Mouse (Mus musculus): ENCODE results near the gene Rfxank.

The Rfxank gene

GRCm38 (mm10) chr8:70139026-70139857, at the start of gene Rfxank, which contains the start of the genes Borcs8 and Mef2b:
Rfxank (minus strand) TSS chr8:70139154.
Borcs8 (plus strand) TSS chr8:70139499.
Mef2b (plus strand) TSS chr8:70139711.
- peak; percentile 94 to 99 for DNase-seq (ENCODE audit: low spot score in 2 of 2)

- DNase-seq (ENCODE audit: low spot score in 2 of 2) = no peak
These were observed 49.8 kb upstream of the Rfxank start for GRCm38 (mm10) chr8:70188707-70189106.

GRCm38 (mm10) chr8:70183194-70183593, 44.2 kb upstream of the Rfxank start:
- no peak for DNase-seq (ENCODE audit: low spot score in 2 of 2)

DNA sequence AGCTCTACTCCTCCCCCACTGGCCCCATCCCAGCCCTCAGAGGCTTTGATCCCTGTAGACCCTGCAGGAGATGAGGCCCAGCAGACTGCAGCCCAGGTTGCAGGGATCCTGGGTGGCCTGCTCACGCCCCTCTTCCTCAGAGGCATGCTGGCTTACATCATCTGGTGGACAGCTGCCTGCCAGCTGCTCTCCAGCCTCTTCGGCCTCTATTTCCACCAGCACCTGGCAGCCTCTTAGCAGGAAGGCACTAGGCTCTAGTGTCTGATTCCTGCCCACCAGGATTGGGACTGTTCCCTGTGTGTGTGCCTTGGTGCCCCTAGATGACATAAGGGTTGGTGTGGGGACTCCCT, 42.9 kb upstream of the Rfxank start:
- DNase-seq (ENCODE audit: low spot score in 2 of 2) = no peak

DNA sequence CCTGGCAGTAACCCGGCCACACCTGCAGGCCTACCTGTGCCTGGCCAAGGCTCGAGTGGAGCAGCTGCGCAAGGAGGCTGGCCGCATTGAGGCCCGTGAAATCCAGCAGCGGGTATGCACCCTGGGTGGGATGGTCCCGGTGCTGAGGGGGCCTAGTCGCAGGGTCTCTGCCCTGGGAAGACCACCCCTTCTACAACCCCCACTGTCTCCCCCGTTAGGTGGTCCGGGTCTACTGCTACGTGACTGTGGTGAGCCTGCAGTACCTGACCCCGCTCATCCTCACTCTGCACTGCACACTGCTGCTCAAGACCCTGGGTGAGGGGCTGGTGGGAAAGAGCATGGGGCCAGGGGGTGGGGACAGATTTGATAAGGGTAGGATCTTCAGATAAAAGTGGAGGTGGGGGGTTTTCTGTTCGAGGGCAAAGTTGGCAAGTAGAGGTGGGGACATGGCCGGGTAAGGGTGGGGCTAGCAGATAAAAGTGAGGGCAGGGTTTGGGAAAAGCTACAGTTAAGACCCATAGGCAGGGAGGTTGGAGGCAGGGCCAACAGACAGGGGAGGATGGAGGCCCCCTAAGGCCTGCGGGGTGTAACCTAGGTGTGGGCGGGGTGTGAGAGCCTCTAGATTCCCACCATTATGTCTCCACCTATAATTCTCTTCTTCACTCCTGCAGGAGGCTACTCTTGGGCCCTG, 42.4 kb upstream of the Rfxank start:
- DNase-seq (ENCODE audit: low spot score in 2 of 2) = no peak

DNA sequence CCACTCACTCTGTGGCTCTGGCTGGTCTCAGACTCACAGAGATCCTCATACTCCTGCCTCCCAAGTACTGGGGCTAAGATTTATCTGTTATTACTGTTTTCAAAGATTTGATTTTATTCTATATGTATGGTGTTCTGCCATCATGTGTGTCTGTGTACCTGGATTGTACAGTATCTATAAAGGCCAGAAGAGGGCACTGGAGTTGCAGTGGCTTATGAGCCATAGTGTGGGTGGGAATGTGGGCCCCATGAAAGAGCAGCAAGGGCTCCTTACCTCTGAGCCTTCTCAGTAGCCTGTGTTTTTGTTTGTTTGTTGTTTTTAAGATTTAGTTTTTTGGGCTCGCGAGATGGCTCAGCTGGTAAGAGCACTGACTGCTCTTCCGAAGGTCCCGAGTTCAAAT, 40.1 kb upstream of the Rfxank start:
- DNase-seq (ENCODE audit: low spot score in 2 of 2) = no peak

- DNase-seq (ENCODE audit: low spot score in 2 of 2) = no peak
These were observed 39.3 kb upstream of the Rfxank start for GRCm38 (mm10) chr8:70178231-70178630.

DNA sequence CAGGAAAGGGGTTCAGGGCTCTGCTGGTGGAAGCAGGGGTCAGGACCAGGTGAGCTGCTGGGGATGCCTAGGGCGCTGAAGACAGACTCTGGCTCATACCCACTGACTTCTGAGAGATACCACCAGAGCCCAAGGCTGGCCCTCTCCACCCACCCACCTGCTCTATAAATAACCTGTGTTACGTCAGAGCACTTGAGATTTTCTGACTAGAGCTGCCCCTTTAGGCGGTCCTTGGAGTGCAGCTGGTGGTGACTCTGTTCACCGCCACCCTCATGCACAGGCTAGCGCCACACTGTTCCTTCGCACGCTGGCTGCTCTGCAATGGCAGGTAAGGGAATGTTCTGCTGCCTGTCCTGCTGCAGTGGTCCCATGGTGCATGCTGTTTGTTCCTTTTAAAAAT, 35.1 kb upstream of the Rfxank start:
- no peak for DNase-seq (ENCODE audit: low spot score in 2 of 2)

DNA sequence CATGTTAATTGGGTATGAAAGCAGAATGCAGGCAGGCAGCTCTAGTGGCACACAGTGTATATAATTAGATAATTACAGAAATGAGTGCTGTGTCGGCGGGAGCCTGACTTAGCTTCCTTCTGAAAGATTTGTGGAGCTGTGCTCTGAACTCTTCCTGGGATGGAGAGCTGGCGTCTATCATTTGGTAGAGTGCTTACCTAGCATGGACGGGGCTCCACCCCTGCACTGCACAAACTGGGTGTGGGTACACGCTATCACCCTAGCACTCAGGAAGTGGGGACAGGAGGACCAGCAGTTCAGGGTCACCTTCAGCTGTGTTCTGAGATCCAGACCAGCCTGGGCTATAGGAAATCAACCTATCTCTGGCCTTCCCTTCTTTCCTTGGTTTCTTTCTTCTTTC, 34.4 kb upstream of the Rfxank start:
- no peak for DNase-seq (ENCODE audit: low spot score in 2 of 2)

DNA sequence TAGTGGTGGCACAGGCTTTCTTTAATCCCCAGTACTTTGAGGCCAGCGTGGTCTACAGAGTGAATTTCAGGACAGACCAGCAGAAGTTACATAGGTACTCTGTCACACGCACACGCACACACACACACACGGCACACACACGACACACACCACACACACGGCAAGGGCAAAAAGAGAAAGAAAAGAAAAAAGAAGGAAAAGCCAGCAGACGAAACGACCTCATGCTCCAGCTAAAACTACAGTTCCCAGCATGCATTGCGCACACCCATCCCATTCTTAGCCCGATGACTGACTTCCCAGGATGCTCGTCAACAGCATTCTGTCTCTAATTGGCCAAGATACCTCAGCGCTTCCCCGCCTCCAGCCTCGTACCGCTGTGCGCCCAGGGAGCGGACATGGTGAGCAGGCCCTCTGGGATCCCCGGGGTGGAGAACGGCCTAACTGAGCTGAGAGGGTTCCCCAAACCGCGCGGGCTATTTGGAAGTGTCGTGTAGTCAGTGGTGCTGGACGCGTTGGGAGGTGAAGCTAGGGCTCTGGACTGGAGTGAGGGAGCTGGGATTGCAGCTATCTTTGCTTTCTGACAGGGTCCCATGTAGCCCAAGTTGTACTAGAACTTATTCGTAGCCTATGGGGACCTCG, 33.2 kb upstream of the Rfxank start, which contains the start of gene Tmem161a:
Gene Tmem161a (plus strand): TSS at position 314 of the 639 bp plus-strand sequence.
- DNase-seq (ENCODE audit: low spot score in 2 of 2) = peak; percentile 80 to 92

GRCm38 (mm10) chr8:70171240-70171639, 32.3 kb upstream of the Rfxank start:
- no peak for DNase-seq (ENCODE audit: low spot score in 2 of 2)

DNA sequence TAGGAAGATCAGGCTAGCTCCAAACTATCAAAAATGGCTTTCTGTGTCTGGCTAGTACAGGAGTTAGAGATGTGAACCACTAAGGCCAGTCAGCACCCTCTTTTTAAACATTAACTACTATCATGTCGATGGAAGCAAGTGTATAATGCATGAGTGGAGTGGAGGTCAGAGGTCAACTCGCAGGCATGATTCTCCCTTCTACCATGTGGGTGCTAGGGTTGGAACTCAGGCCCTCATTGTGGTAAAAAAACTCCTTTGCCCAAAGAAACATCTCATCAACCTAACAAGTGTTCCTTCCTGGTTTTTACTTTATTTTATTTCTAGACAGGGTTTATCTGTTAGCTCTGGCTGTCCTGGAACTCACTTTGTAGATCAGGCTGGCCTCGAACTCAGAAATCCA, 31.8 kb upstream of the Rfxank start:
- no peak for DNase-seq (ENCODE audit: low spot score in 2 of 2)

DNA sequence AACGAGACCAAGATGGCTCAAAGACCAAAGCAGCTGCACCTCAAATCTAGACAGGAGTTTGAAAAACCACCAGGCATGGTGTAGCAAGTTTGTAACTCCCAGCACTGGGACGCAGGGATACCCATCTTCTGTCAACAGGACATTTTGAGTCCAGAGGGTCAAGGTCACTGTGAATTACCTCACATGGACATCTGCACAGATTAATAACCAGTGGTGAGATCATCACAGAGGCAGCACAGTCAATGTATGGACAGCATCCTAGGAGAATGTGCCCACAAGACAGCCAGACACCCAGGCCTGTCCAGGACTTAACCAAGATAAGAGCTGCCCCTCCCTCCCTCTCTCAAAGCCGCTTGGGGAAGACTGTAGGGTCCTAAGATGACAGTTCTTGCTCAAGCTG, 31.2 kb upstream of the Rfxank start:
- no peak for DNase-seq (ENCODE audit: low spot score in 2 of 2)

GRCm38 (mm10) chr8:70166504-70167110, 27.7 kb upstream of the Rfxank start:
- DNase-seq (ENCODE audit: low spot score in 2 of 2) = peak; percentile 70 to 87

DNA sequence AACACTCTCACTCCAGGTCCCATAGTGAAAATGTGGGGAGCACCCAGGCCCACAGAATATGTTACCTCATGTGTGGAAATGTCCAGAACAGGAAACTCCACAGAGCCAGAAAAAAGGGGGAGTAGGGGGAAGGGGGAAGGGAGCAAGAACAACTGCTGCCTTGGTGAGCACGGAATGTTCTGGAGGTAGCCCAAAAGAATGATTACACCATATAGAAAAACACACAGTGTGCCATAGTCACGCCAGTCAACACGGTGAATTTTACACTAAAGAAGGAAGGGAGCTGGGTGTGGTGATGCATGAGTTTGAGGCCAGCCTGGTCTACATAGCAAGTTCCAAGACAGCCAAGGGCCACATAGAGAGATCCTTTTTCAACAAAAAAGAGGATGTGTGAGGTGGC, 24.4 kb upstream of the Rfxank start:
- DNase-seq (ENCODE audit: low spot score in 2 of 2) = no peak

- peak in 1 of 2 experiments; percentile 63 for DNase-seq (ENCODE audit: low spot score in 2 of 2)
These were observed 21.1 kb upstream of the Rfxank start for GRCm38 (mm10) chr8:70160015-70160414.

GRCm38 (mm10) chr8:70159211-70159610, 20.3 kb upstream of the Rfxank start:
- no peak for DNase-seq (ENCODE audit: low spot score in 2 of 2)

GRCm38 (mm10) chr8:70158069-70158853, 19.3 kb upstream of the Rfxank start:
- DNase-seq (ENCODE audit: low spot score in 2 of 2) = peak; percentile 73 to 79

DNA sequence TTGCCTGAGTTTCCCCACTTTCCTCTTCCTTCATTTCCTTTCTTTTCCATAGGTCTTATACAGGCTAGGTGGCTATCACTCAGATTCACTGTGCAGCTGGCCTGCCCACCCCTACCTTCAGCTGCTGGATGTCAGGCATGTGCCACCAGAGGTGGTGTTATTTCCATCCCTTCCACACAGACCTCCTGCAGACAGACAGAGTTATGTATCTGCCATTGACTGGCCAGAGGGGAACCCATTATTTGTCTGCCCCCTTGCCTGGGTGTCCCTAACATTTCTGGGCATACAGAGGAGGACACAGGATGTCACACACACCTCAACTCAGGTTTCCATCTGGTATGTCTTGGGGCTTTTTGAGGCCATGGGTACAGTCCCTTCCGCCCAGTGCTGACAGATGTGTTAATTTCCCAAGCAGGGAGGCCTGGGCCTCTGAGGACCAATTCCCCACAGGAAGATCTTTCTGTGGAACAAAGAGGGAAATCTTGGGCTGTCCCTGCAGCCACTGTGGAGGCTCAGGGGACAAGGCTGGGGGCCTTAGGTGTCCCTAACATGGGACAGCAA, 18.4 kb upstream of the Rfxank start:
- DNase-seq (ENCODE audit: low spot score in 2 of 2) = no peak

DNA sequence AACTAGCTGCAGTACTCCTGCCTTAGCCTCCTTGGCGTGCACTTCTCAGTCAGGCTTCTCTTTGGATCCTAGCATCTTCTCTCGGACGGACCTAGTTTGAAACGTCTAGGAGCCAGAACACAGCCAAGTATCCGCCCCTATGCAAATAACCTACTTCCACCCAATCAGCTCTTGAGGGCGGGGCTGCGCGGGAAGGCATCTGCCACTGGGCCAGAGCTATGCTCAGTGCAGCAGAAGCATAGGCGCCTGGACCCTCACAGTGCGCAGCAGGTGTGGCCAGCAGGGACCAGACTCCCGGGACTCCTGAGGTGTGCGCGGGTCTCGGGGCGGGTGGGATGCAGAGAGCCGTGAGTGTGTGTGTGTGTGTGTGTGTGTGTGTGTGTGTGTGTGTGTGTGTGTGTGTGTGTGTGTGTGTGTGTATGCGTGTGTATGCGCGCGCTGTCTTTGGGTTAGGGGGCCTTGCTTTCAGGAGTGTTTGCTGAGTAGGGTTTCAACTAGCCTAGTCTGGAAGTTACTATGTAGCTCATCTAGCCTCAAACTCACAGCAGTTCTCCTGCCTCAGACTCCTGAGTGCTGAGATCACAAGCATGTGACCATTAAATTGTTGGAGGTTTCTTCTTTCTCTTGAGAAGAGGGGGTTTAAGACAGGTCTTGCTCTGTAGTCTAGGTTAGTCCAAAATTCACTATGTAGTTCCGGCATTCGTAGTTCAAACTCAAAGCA, 13.7 kb upstream of the Rfxank start:
- DNase-seq (ENCODE audit: low spot score in 2 of 2) = peak; percentile 59 to 87

All from spleen, postnatal 10 days (tissue).